Comparison of ENCODE assay signal across 20 mouse cellular contexts in genomic region chr4:102514972-102515835, GRCm38 (mm10).
A peak's percentile ranks its signal among the peaks of the same experiment; 100 is the strongest.
DNase-seq lines count a peak whose midpoint lies in the region; ATAC-seq and TF ChIP-seq lines count a peak whose summit lies in the region.
"Had no signal": no experiment of that assay in that cellular context is flagged by ENCODE, and none has a peak within 500 bp of the region (broad histone marks: within the 10 kb centered on the region; RNA-seq: fewer than 3 reads in every experiment).

No protein-coding gene starts in this region.

- H3K4me1 ChIP-seq in heart, embryonic 16.5 days (ENCODE audit: control insufficient read depth, insufficient read depth, low read length): peaks cover 27% of the 10 kb centered on the region
- peaks cover 9% of the 10 kb centered on the region for H3K4me1 ChIP-seq in lung, postnatal 0 days (ENCODE audit: insufficient read depth, low read depth, low read length)
- H3K4me1 ChIP-seq in midbrain, embryonic 15.5 days: peaks cover 12% of the 10 kb centered on the region

- no peaks in the 10 kb centered on the region for H3K9me3 ChIP-seq in heart, embryonic 16.5 days (replicated peaks; ENCODE audit: control insufficient read depth, low read length)
- H3K9me3 ChIP-seq in lung, postnatal 0 days (ENCODE audit: low read length): no peaks in the 10 kb centered on the region
- no peaks in the 10 kb centered on the region for H3K9me3 ChIP-seq in midbrain, embryonic 15.5 days
- H3K9me3 ChIP-seq: forebrain, embryonic 15.5 days; heart, embryonic 10.5 days; kidney, embryonic 15.5 days; liver, embryonic 15.5 days; midbrain, embryonic 12.5 days had no signal

- H3K27ac ChIP-seq in heart, embryonic 16.5 days (ENCODE audit: low read length): peak overlapping the region; percentile 27; the same call in 1 of the 2 replicates
- H3K27ac ChIP-seq in lung, postnatal 0 days (ENCODE audit: low read length): 0 out of 2 replicates have a peak overlapping the region, but pooled peaks have one; percentile 2
- no peak overlapping the region for H3K27ac ChIP-seq in midbrain, embryonic 15.5 days
- H3K27ac ChIP-seq: forebrain, embryonic 15.5 days; heart, embryonic 10.5 days; hindbrain, postnatal 0 days; kidney, embryonic 15.5 days; left cerebral cortex, adult 2 months; liver, embryonic 15.5 days; midbrain, embryonic 12.5 days had no signal

- H3K9ac ChIP-seq in heart, embryonic 16.5 days (ENCODE audit: low read length): no peak overlapping the region
- H3K9ac ChIP-seq in lung, postnatal 0 days (replicated peaks; ENCODE audit: low read depth): no peak overlapping the region
- H3K9ac ChIP-seq in midbrain, embryonic 15.5 days: no peak overlapping the region
- H3K9ac ChIP-seq: forebrain, embryonic 15.5 days; kidney, embryonic 15.5 days; liver, embryonic 15.5 days; midbrain, embryonic 12.5 days had no signal

- WGBS in heart, embryonic 16.5 days: 60% methylated on average over 3 of the region's 3 CpGs
- 44% methylated on average over 3 of the region's 3 CpGs for WGBS in lung, postnatal 0 days
- 65% methylated on average over 3 of the region's 3 CpGs for WGBS in midbrain, embryonic 15.5 days

- no peaks in the 10 kb centered on the region for H3K27me3 ChIP-seq in heart, embryonic 16.5 days (ENCODE audit: control insufficient read depth, insufficient read depth, low read length)
- H3K27me3 ChIP-seq in lung, postnatal 0 days (replicated peaks; ENCODE audit: insufficient read depth, low read length): no peaks in the 10 kb centered on the region
- no peaks in the 10 kb centered on the region for H3K27me3 ChIP-seq in splenic B cell, adult 2 months (ENCODE audit: control insufficient read depth, insufficient read depth, low read length, poor library complexity, severe bottlenecking)
- no peaks in the 10 kb centered on the region for H3K27me3 ChIP-seq in midbrain, embryonic 15.5 days (replicated peaks)
- H3K27me3 ChIP-seq: forebrain, embryonic 15.5 days; kidney, embryonic 15.5 days; liver, embryonic 15.5 days had no signal

- no peak for DNase-seq in heart, adult 9 months (ENCODE audit: low spot score in 2 of 2)
- peak; percentile 32 for DNase-seq in lung, postnatal 0 days (ENCODE audit: low spot score)
- no peak for DNase-seq in lung, postnatal 10 days
- peak; percentile 56 for DNase-seq in splenic B cell, adult 2 months (ENCODE audit: low read depth, low spot score)
- DNase-seq: adrenal gland, adult 8-10 months; cerebellum, adult 11-12 months; lung, postnatal 4 days; right cerebral cortex, adult 18-20 months; thymus, postnatal 36 days had no signal

- no peak for ATAC-seq in heart, embryonic 16.5 days (replicated peaks; ENCODE audit: extremely low read depth, insufficient read depth, low FRiP score)
- peak; percentile 8; the same call in 1 of the 2 replicates for ATAC-seq in lung, postnatal 0 days
- ATAC-seq in granulocyte monocyte progenitor cell, adult 5-6 weeks (replicated peaks; ENCODE audit: poor library complexity, severe bottlenecking): peak; percentile 9
- no peak for ATAC-seq in midbrain, embryonic 15.5 days (replicated peaks)
- ATAC-seq: forebrain, embryonic 15.5 days; hindbrain, postnatal 0 days had no signal

- no peaks in the 10 kb centered on the region for H3K36me3 ChIP-seq in heart, embryonic 16.5 days (ENCODE audit: control insufficient read depth, insufficient read depth)
- H3K36me3 ChIP-seq in lung, postnatal 0 days (ENCODE audit: insufficient read depth, low read length): no peaks in the 10 kb centered on the region
- H3K36me3 ChIP-seq in splenic B cell, adult 2 months (ENCODE audit: control insufficient read depth, insufficient read depth, low read length, poor library complexity, severe bottlenecking): no peaks in the 10 kb centered on the region
- H3K36me3 ChIP-seq in midbrain, embryonic 15.5 days (replicated peaks): no peaks in the 10 kb centered on the region
- H3K36me3 ChIP-seq: forebrain, embryonic 15.5 days; heart, embryonic 10.5 days; kidney, embryonic 15.5 days; liver, embryonic 15.5 days; midbrain, embryonic 12.5 days had no signal

- no peak for TF ChIP-seq CTCF in lung, postnatal 0 days (IDR thresholded peaks at IDR 0.05)

- H3K4me2 ChIP-seq in heart, embryonic 16.5 days (ENCODE audit: low read depth, low read length): no peak overlapping the region
- H3K4me2 ChIP-seq in lung, postnatal 0 days (replicated peaks; ENCODE audit: low read depth, low read length): no peak overlapping the region
- no peak overlapping the region for H3K4me2 ChIP-seq in midbrain, embryonic 15.5 days
- H3K4me2 ChIP-seq: forebrain, embryonic 15.5 days; kidney, embryonic 15.5 days; liver, embryonic 15.5 days; midbrain, embryonic 12.5 days had no signal

- TF ChIP-seq EP300 in lung, postnatal 0 days (IDR thresholded peaks at IDR 0.05): no peak

- no peak overlapping the region for H3K4me3 ChIP-seq in heart, embryonic 16.5 days (ENCODE audit: low read length)
- no peak overlapping the region for H3K4me3 ChIP-seq in lung, postnatal 0 days (ENCODE audit: low read depth, low read length)
- no peak overlapping the region for H3K4me3 ChIP-seq in midbrain, embryonic 15.5 days
- H3K4me3 ChIP-seq: erythroblast, embryonic 14.5 days; forebrain, embryonic 15.5 days; heart, embryonic 10.5 days; kidney, embryonic 15.5 days; left cerebral cortex, adult 2 months; liver, embryonic 15.5 days; midbrain, embryonic 12.5 days had no signal

Comparison
In these comparisons a context has a peak if more than half of its experiments do, and no peak if none do; other contexts are left out.
1. DNase-seq: peak in lung, postnatal 0 days (single experiment) and splenic B cell, adult 2 months (single experiment); none in heart, adult 9 months (0 of 2) and lung, postnatal 10 days (single experiment).
2. ATAC-seq: peak in lung, postnatal 0 days (single experiment) and granulocyte monocyte progenitor cell, adult 5-6 weeks (single experiment); none in heart, embryonic 16.5 days (single experiment) and midbrain, embryonic 15.5 days (single experiment).